Mouse (Mus musculus) monocyte, adult 59 days (primary cell): ENCODE results near the gene A3galt2. TPM values are rescaled to one million over a fixed set of nuclear protein-coding genes. Genes with fewer than 3 reads are reported as not detected.

ENCODE experiments used
- total RNA-seq, 2 experiments: library from RNA; stranded (reverse); gene quantifications; one replicate each; pipeline ENCODE4 v1.2.4; 2023

The A3galt2 gene
- under 1 TPM; 0.50 to 0.85 TPM for total RNA-seq

GRCm38 (mm10) chr4:128755064-128755463 is at the start of gene A3galt2:
Gene A3galt2, plus strand, starts transcription at chr4:128755364.

DNA sequence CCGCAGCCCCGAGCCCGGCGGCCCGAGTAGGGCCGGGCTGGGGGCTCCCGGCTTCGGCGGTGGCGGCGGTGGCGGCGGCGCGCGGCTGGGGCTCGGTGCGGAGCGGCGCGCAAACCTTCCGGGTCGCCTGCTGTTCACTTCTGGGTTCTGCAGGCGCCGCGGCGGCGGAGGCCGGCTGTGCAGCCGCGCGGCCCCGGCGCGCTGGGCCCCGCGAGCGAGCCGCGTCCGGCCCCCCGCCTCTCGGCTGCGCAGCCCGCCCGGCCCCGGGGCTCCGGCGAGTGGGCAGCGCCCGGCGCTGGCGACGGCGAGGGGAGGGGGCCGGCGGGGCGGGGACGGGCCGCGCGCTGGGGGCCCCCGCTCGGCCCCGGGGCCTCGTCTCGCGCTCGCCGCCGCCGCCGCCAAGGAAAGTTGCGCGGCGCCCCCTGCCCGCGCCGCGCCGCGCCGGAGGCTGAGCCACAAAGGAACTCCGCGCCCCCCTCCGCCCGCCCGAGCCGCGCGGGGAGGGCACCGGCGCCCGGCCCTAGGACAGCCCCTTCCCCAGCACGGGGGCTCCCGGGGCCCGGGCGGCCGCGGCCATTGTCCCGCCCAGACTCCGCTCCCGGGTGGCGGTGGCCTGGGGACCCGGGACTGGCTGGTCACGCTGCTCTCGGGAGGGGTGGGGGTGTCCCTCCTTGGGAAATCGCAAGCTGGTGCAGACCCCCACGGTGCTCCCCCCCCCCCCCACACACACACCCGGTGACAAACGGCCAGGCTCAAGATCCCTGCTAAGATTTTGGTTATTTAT is 51.1 kb downstream of the A3galt2 start, which contains the start of gene Zfp362:
Gene Zfp362 (minus strand): TSS at position 3 of the 784 bp plus-strand sequence.

Other genes starting within 250 kb of the A3galt2 start
- 1 to 10 TPM; 5.6 to 6.1 TPM for gene Zscan20, start 145.3 kb upstream of the A3galt2 start, total RNA-seq
- gene Tlr12, start 136.7 kb upstream of the A3galt2 start, total RNA-seq: 10 to 100 TPM in 1 of 2 experiments, 1 to 10 TPM in 1; 9.2 to 12.8 TPM
- gene Phc2, start 100.7 kb upstream of the A3galt2 start, total RNA-seq: 10 to 100 TPM; 75.2 to 79.3 TPM
- gene Zfp362, start 50.7 kb downstream of the A3galt2 start, total RNA-seq: 10 to 100 TPM; 25.3 to 25.6 TPM
- gene Trim62, start 128.2 kb downstream of the A3galt2 start, total RNA-seq: 1 to 10 TPM; 6.3 to 7.3 TPM
- 1 to 10 TPM; 5.9 to 8.1 TPM for gene Azin2, start 207.1 kb downstream of the A3galt2 start, total RNA-seq
- gene Ak2, start 236.6 kb downstream of the A3galt2 start, total RNA-seq: 10 to 100 TPM; 80.6 to 81.9 TPM